Mouse (Mus musculus) MN1 (cell line): ENCODE data around the gene Ggta1.
A peak's percentile ranks its signal among the peaks of the same experiment; 100 is the strongest.

ENCODE experiments used
- DNase-seq: peaks from one replicate; pipeline ENCODE4 v3.0.0-alpha.2; 2016; ENCODE audit warnings: low spot score

The Ggta1 gene

DNA sequence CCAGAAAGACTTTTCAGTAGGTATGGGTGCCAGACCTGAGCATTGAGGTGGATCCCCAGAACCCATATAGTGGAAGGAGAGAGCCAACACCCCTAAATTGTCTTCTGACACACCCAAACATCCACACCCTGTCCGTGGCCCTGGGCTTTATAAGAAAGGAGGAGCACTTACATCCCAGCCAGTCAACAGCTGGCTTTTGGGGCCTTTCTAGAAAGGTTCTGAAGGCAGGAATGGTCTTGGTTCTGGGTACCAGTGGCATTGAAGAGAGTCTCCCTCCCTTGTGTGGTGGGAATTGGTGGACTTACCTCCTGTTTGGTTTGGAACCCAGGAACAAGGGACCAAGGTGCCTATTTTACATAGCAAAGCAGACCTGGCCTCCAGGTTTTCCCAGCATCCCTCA, 56.4 kb downstream of the Ggta1 start:
- no peak for DNase-seq

DNA sequence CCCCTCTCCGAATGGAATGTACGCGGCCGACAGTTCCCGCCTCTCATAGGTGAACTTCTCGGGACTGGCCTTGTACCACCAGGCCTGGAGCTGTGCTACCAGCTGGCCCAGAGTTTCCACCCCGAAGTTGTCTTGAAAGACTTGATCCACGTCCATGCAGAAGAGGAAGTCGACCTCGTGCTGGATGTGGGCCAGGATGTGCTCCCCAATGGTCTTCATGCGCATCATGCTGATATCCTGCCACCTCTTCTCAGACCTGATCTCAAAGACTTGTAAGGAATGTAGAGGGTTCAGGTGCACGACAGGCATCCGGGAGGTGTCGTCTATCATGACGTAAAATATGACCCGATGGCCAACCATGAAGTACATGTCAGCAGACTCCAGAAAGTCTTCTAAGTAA, 60.6 kb downstream of the Ggta1 start:
- no peak for DNase-seq

DNA sequence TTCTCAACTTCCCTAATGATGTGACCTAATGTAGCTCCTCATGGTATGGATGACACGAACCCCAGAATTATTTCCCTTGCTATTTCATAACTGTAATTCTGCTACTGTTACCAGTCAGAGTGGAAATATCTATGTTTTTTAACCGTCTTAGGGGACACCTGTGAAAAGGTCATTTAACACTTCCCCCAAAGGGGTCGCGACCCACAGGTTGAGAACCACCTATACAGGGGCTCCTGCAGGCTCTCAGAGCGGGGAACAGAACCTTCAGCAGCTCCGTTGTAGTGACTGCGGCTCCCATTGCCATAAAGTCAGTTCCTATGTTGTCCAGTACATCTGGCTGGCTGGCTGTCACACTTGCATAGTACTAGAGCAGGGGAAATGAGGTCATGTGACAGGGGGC, 62.3 kb downstream of the Ggta1 start:
- DNase-seq, result no peak

DNA sequence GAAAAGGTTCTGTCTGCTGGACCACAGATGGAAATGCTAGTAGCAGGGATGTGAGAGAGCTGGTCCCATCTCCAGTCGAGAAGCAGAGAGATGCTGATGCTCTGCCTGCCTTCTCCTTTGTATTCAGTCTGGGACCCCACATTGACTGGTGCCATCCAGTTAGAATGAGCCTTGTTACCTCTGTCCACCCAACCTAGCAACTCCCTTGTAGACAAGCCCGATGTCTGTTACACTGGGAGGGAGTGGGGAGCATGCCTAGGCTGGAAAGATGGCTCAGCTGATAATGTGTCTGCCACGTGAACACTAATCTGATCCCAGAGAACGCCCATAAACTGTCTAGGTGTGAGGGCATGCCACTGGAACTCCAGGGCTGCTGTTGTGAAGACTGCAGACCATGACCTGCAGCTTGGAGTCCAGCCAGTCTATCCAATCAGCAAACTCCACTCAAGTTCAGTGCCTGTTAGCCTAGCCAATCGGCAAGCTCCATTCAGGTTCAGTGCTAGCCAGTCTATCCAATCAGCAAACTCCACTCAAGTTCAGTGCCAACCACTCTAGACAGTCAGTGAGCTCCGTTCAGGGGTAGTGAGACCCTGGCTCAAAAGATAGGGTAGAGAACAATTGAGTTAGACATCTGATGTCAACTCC, 64.7 kb downstream of the Ggta1 start:
- no peak for DNase-seq

DNA sequence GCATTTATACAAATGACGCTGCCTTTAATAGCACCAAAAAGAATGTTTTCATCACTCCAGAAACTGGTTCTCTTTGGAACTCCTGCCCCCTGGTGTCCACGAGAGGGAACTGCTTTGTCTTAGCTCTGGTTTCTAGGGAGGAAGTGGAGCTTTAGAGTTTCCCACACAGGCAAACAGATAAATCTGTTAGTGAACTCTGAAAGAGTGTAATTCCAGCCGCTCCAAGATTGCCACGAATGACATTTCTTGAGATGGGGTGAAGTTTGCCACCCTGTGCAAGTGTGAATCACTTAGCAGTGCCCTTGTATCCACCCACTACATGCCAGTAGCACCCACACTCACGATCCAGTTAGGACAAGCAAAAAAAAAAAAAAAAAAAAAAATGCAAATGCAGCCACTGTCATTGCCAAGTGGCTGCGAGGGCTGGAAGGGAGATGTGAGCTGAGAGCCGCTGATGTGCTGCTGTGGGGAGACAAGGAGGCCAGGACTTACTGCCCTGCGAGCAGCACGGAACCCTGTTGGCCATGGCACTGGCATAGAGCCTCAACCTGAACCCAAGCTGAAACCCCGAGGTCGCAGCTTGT, 65.3 kb downstream of the Ggta1 start:
- peak; percentile 80 for DNase-seq

DNA sequence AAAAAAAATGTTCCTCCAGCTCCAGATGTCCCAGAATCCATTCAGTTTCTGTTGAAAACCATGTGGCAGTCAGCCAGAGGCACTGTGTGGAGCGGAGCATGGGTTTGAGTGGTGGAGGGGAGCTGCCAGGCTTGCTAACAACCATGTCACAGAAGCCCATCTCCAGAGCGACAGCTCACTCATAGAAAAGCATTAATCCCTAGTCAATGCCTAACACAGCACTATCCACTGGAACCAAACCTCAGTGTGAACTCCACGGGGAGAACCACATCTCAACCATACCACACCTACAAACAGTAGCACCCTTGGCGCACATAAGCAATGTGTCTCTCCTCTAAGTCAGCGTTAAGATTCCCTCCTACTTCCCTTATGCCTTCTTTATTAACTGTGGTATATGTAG, 65.9 kb downstream of the Ggta1 start, which contains the start of gene 4930402F06Rik:
TSS of gene 4930402F06Rik (minus strand) at position 80 of the 400 bp plus-strand sequence.
- DNase-seq, result no peak

DNA sequence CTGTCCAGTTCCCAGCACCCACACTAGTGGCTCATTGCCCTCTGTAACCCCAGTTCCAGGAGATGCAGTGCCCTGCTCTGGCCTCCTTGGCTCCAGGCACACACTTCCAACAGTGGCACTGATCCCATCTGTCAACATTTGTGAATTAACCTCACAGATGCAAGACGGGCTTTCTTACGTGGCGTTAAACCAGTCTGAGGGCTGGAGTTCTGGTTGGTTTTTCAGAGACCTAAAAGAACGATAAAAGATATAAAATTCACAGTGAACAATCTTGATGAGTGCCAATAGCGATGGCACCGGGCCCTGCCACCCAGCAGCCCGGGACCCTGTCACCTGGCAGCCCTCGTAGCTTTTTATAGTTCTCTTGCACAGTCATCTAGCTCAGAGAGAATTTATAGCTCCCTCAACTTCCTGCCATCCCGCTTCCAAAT, 77.6 kb downstream of the Ggta1 start:
- DNase-seq, result no peak

DNA sequence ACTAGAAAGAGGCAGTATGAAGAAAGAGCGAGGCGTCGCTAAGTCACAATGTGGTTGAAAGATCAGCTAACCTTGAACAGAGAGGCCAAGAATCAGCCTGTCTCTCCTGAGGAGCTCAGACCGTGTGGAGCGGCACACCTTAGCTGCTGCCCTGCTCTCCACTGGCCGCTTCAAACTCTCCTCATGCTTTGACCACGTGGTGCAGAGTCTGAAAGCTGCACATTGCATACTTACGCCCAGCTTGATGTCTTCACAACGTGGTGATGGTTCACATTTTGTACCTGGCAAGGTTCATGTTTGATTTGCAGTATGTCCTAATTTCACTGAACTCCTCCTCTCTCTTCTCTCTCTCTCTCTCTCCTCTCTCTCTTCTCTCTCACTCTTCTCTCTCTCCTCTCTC, 83.7 kb downstream of the Ggta1 start:
- no peak for DNase-seq

DNA sequence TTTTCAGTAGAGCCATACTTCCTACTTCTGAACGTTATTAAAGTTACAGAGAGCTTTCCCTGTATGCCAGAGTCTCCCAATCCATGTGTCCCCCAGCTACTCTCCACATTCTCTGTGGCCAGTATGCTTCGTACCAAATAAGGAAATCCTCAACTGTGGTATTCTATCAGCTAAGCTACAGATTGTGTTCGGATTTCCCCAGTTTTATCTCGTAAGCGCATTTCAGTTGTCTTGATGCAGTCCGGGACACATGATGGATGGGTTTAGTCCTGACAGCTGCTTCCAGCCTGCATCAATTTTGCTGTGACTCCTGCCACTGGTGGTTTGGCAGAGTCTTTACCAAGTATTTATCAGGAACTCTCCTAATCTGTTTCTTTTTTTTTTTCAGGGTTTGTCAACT, 85.4 kb downstream of the Ggta1 start:
- no peak for DNase-seq

DNA sequence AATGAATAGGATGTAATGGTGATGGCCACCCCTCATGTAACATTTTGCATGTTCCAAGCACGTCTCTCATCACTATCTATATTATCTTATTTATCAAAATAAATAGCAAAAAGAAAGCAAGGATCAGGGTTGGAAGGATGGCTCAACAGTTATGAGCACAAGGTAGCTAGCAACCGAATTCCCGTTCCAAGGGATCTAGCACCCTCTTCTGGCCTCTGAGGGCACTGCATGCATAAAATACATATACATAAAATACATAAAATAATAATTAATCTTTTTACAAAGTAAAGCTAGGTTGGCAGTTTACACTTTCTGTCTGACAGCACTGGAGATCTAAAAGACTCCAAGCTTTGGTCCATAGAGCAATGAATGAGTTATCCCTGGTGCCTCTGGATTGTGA, 90.0 kb downstream of the Ggta1 start:
- DNase-seq, result peak; percentile 56

DNA sequence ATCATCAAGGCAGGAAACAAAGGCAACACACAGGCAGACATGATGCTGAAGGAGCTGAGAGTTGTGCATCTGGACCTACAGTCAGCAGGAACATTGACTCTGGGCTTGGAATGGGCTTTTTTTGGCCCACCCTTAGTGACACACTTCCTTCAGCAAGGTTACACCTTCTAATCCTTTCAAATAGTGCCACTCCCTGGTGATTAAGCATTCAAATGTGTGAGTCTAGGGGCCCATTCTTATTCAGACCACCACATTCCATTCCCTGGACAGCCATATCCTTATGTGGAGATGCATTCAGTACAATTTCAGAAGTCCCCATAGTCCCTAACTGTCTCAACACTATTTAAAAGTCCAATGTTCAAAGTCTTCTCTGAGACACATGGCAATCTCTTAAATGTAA, 92.3 kb downstream of the Ggta1 start:
- DNase-seq, result no peak

DNA sequence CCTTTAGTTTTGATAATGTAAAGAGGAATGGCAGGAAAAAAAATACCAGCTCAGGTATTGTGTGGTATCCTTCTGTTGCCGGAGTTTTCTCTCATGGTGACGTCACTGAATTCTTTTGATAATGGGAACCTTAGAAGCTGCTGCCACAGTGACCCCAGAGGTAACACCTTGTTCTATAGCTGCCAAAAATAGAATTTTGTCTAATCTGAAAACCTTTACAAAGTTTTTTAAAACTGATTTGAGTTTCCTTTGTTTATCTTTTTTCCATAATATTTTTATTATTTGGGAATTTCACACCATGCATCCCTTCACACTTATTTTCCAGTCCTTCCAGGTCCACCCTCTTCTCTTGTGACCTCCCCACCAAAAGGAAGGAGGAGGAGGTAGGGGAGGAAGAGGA, 95.4 kb downstream of the Ggta1 start, which contains the start of gene 4930568D16Rik:
TSS of gene 4930568D16Rik (minus strand) at position 101 of the 400 bp plus-strand sequence.
- DNase-seq, result no peak
